Mouse (Mus musculus) limb, embryonic 10.5 days (tissue): ENCODE results near the gene Ephb3. TPM values are rescaled to one million over a fixed set of nuclear protein-coding genes. Genes with fewer than 3 reads are reported as not detected.
A peak's percentile ranks its signal among the peaks of the same experiment; 100 is the strongest.

Experiments used
- DNase-seq: peaks from one replicate; pipeline ENCODE4 v3.0.0-alpha.2; 2017; ENCODE audit warnings: low spot score
- H3K27ac ChIP-seq: fragments of 300-500 bp; sonication (generic); 2 replicates; pipeline ENCODE4 v1.5.1; 2016; ENCODE audit warnings: mild to moderate bottlenecking
- H3K27me3 ChIP-seq: fragments of 300-500 bp; sonication (generic); 2 replicates; pipeline ENCODE4 v1.6.1; 2016; ENCODE audit warnings: low read depth, mild to moderate bottlenecking; ENCODE audit not compliant: poor library complexity, severe bottlenecking
- H3K36me3 ChIP-seq: fragments of 300-500 bp; sonication (generic); 2 replicates; pipeline ENCODE4 v1.6.1; 2016; ENCODE audit warnings: mild to moderate bottlenecking, moderate library complexity
- H3K4me1 ChIP-seq: fragments of 300-500 bp; sonication (generic); 2 replicates; pipeline ENCODE4 v1.6.1; 2016
- H3K4me3 ChIP-seq: fragments of 300-500 bp; sonication (generic); 2 replicates; pipeline ENCODE4 v1.5.1; 2016; ENCODE audit warnings: mild to moderate bottlenecking, moderate library complexity
- H3K9me3 ChIP-seq: fragments of 300-500 bp; sonication (generic); replicated peaks from 2 replicates; pipeline ENCODE4 v1.6.1; 2016; ENCODE audit warnings: mild to moderate bottlenecking
- WGBS: fragments of 180-500 bp; shearing (Covaris S2); methylation state at CpG from one replicate; pipeline ENCODE4 v1.1.7; 2016; 5-methylcytosine and 5-hydroxymethylcytosine counted together
- polyA plus RNA-seq: library from polyadenylated mRNA; unstranded; fragments of >200 nt; fragmentation: Nextera tagmentation; extraction: Ambion mirVana; gene quantifications from 2 replicates; pipeline ENCODE4 v1.2.1, GENCODE M21; 2016

Gene Ephb3
- polyA plus RNA-seq, 1 experiment from 2014 or later: 48.3 TPM

DNA sequence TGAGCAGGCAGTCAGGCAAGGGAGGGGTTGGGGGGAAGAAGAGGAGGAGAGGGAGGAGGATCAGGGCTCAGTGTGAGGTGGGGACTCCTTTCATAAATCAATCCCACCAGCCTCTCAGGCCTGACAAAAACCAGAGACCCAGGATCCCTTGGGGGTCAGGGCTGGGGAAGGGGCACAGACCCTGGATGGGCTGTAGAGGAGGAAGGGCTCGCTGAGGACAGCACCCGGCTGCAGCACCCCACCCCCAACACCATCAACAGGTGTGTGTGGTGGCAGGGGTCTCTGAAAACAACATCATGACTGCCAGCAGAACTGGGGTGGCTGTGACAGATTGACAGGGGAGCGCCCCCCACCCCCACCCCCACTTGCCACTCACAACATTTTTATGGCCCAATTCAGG lies 36.0 kb downstream of the Ephb3 start:
- Histone ChIP-seq H3K4me1 (peaks cover 79% of the 10 kb centered on the region), H3K4me3 (peak overlapping the region; percentile 9; the same call in 1 of the 2 replicates), H3K36me3 (no peaks in the 10 kb centered on the region), H3K9me3 (no peaks in the 10 kb centered on the region), H3K27ac (peak overlapping the region; percentile 72), H3K27me3 (0 out of 2 replicates have a peak, but pooled peaks cover 10% of the 10 kb centered on the region)
- peak; percentile 63 for DNase-seq
- 10% methylated on average over 3 of the region's 3 CpGs for WGBS

- no peaks in the 10 kb centered on the region for H3K9me3 ChIP-seq
- 0 out of 2 replicates have a peak, but pooled peaks cover 11% of the 10 kb centered on the region for H3K27me3 ChIP-seq
- DNase-seq: no peak
- H3K4me3 ChIP-seq: no peak overlapping the region; the same call in 1 of the 2 replicates
- H3K27ac ChIP-seq: peak overlapping the region; percentile 72
- H3K4me1 ChIP-seq: peaks cover 84% of the 10 kb centered on the region
- no peaks in the 10 kb centered on the region for H3K36me3 ChIP-seq
Measured at GRCm38 (mm10) chr16:21241030-21241429, 36.5 kb downstream of the Ephb3 start.

- H3K4me1 ChIP-seq: peaks cover 100% of the 10 kb centered on the region
- H3K27ac ChIP-seq: peak overlapping the region; percentile 81
- no peak for DNase-seq
- 0 out of 2 replicates have a peak overlapping the region, but pooled peaks have one; percentile 6 for H3K4me3 ChIP-seq
- no peaks in the 10 kb centered on the region for H3K9me3 ChIP-seq
- H3K27me3 ChIP-seq: peaks cover 26% of the 10 kb centered on the region
- no peaks in the 10 kb centered on the region for H3K36me3 ChIP-seq
- WGBS: 15% methylated on average over 8 of the region's 8 CpGs
Measured at GRCm38 (mm10) chr16:21242946-21243345, 38.4 kb downstream of the Ephb3 start.

GRCm38 (mm10) chr16:21244803-21245202 lies 40.2 kb downstream of the Ephb3 start:
- no peak overlapping the region for H3K4me3 ChIP-seq
- H3K36me3 ChIP-seq: no peaks in the 10 kb centered on the region
- no peak for DNase-seq
- 50% methylated on average over 3 of the region's 3 CpGs for WGBS
- H3K4me1 ChIP-seq: peaks cover 96% of the 10 kb centered on the region
- no peak overlapping the region for H3K27ac ChIP-seq
- H3K9me3 ChIP-seq: no peaks in the 10 kb centered on the region
- peaks cover 44% of the 10 kb centered on the region for H3K27me3 ChIP-seq

GRCm38 (mm10) chr16:21245387-21245786 lies 40.8 kb downstream of the Ephb3 start:
- Histone ChIP-seq H3K4me3 (no peak overlapping the region), H3K36me3 (no peaks in the 10 kb centered on the region), H3K27me3 (peaks cover 50% of the 10 kb centered on the region), H3K9me3 (no peaks in the 10 kb centered on the region), H3K4me1 (peaks cover 90% of the 10 kb centered on the region), H3K27ac (peak overlapping the region; percentile 38; the same call in 1 of the 2 replicates)
- WGBS: 17% methylated on average over 7 of the region's 7 CpGs
- DNase-seq: no peak

GRCm38 (mm10) chr16:21245931-21246390 lies 41.4 kb downstream of the Ephb3 start:
- under 1% methylated on average over 29 of the region's 29 CpGs for WGBS
- Histone ChIP-seq H3K4me3 (peak overlapping the region; percentile 60), H3K36me3 (no peaks in the 10 kb centered on the region), H3K9me3 (no peaks in the 10 kb centered on the region), H3K4me1 (peaks cover 84% of the 10 kb centered on the region), H3K27ac (peak overlapping the region; percentile 92), H3K27me3 (peaks cover 56% of the 10 kb centered on the region)
- DNase-seq: peak; percentile 88

DNA sequence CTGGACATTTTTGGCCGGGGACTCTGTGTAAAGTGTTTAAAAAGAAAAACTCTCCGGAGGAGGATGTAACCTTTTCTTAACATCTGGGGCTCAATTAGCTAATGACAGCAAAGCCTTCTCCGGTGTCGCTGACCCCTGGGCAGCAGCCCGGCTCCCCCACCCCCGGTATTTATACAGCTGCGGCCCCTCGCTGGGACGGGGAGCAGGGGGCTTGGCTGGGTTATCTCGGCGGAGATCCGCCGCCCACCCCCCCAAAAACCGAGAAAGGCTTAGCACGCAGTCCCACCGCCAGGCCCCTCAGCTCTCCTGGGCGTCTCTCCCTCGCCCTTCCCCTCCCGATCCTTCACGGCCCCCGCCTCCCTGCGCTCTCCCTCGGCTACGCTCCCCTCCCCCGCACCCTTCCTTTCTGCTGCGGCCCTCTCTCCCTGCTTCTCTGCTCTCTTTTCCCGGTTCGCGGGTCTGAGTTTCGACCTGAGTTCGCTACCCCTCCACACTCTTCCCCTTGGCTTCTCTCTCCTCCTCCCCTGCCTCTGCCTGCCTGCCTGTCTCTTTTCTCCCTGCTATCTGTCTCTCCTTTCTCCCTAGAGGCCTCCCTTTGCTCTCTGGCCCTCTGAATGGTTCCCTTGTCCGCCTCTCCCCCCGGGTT lies 42.0 kb downstream of the Ephb3 start:
- Histone ChIP-seq H3K27ac (peak overlapping the region; percentile 92), H3K36me3 (no peaks in the 10 kb centered on the region), H3K4me3 (peak overlapping the region; percentile 60), H3K9me3 (no peaks in the 10 kb centered on the region), H3K27me3 (peaks cover 58% of the 10 kb centered on the region), H3K4me1 (peaks cover 79% of the 10 kb centered on the region)
- DNase-seq: peak; percentile 76
- WGBS: 2% methylated on average over 33 of the region's 33 CpGs

GRCm38 (mm10) chr16:21247037-21247432 lies 42.5 kb downstream of the Ephb3 start:
- H3K27me3 ChIP-seq: peaks cover 58% of the 10 kb centered on the region
- no peaks in the 10 kb centered on the region for H3K36me3 ChIP-seq
- 3% methylated on average over 4 of the region's 4 CpGs for WGBS
- no peaks in the 10 kb centered on the region for H3K9me3 ChIP-seq
- DNase-seq: peak; percentile 62
- peak overlapping the region; percentile 92 for H3K27ac ChIP-seq
- H3K4me3 ChIP-seq: peak overlapping the region; percentile 60
- peaks cover 74% of the 10 kb centered on the region for H3K4me1 ChIP-seq

- Histone ChIP-seq H3K9me3 (no peaks in the 10 kb centered on the region), H3K27ac (peak overlapping the region; percentile 92), H3K4me3 (peak overlapping the region; percentile 57), H3K4me1 (peaks cover 72% of the 10 kb centered on the region), H3K36me3 (no peaks in the 10 kb centered on the region), H3K27me3 (peaks cover 58% of the 10 kb centered on the region)
- peak; percentile 70 for DNase-seq
- WGBS: 3% methylated on average over 38 of the region's 38 CpGs
Measured at GRCm38 (mm10) chr16:21247871-21248712, 43.5 kb downstream of the Ephb3 start.

- DNase-seq: no peak
- H3K9me3 ChIP-seq: no peaks in the 10 kb centered on the region
- peaks cover 58% of the 10 kb centered on the region for H3K27me3 ChIP-seq
- WGBS: 3% methylated on average over 39 of the region's 39 CpGs
- peak overlapping the region; percentile 92 for H3K27ac ChIP-seq
- H3K4me3 ChIP-seq: peak overlapping the region; percentile 57
- H3K4me1 ChIP-seq: peaks cover 64% of the 10 kb centered on the region
- H3K36me3 ChIP-seq: no peaks in the 10 kb centered on the region
Measured at GRCm38 (mm10) chr16:21248713-21249531, 44.4 kb downstream of the Ephb3 start.

GRCm38 (mm10) chr16:21252401-21252955 lies 47.9 kb downstream of the Ephb3 start:
- DNase-seq: no peak
- no peaks in the 10 kb centered on the region for H3K9me3 ChIP-seq
- no peak overlapping the region for H3K27ac ChIP-seq
- peaks cover 28% of the 10 kb centered on the region for H3K4me1 ChIP-seq
- no peak overlapping the region for H3K4me3 ChIP-seq
- H3K36me3 ChIP-seq: no peaks in the 10 kb centered on the region
- WGBS: 47% methylated on average over 11 of the region's 11 CpGs
- peaks cover 37% of the 10 kb centered on the region for H3K27me3 ChIP-seq

DNA sequence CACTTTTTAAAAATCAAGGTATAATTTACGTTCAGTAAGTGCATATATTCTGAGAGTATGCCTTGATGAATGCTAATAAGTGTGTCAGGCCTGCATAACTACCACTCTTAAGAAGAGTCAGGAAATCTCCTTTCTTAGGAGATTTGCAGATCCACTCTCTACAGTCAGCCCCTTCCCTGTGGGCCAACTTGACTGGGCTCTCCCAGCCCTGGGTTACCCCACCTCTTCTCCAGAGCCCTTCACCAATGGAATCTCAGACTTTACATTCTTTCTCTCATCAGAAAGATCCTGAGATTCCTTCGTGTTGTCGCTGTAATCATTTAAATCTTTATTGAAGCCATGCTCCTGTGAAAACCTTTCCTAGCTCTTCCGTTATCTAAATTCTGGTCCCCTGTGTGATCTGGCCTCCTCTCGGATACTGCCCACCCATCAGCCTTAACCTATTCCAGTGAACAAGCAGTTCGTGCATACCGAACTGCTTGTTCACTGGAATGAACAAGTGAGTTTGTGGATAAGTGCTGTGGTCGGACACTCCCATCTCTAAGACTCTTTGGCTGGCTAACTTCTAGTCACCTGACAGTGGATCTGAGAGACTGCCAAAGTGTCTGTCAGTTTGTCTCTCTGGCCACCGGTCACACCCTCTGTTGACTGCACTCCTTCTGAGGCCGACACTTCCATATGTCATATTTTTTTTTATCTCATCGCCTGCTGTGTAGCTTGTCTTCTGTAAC lies 51.2 kb downstream of the Ephb3 start:
- DNase-seq: no peak
- 90% methylated on average over 11 of the region's 11 CpGs for WGBS

More for the DNA sequence above, 51.2 kb downstream of the Ephb3 start:
- Histone ChIP-seq H3K9me3 (no peaks in the 10 kb centered on the region), H3K4me3 (no peak overlapping the region), H3K36me3 (no peaks in the 10 kb centered on the region), H3K4me1 (peaks cover 9% of the 10 kb centered on the region), H3K27me3 (peaks cover 4% of the 10 kb centered on the region; the same call in 1 of the 2 replicates), H3K27ac (no peak overlapping the region)
